ENCODE assay signal across 17 mouse cellular contexts in genomic region chr9:98400185-98400894, GRCm38 (mm10). TPM values are rescaled to one million over a fixed set of nuclear protein-coding genes. Genes with fewer than 3 reads are reported as not detected.
DNase-seq lines count a peak whose midpoint lies in the region; ATAC-seq lines count a peak whose summit lies in the region.
"Had no signal": no experiment of that assay in that cellular context is flagged by ENCODE, and none has a peak within 500 bp of the region (broad histone marks: within the 10 kb centered on the region; RNA-seq: fewer than 3 reads in every experiment).

No protein-coding gene starts in this region.

- no peaks in the 10 kb centered on the region for H3K27me3 ChIP-seq in intestine, embryonic 16.5 days (replicated peaks; ENCODE audit: control insufficient read depth, insufficient read depth, low read length)
- H3K27me3 ChIP-seq: heart, embryonic 12.5 days; liver, embryonic 15.5 days; Patski had no signal

- DNase-seq in layer of hippocampus, adult 11-12 months (ENCODE audit: low spot score): peak; percentile 29
- DNase-seq in layer of hippocampus, adult 9-10 months (ENCODE audit: low spot score): no peak
- peak; percentile 38 to 55 for DNase-seq in cerebellum, postnatal 25 days
- peak; percentile 70 for DNase-seq in left cerebral cortex, adult 11 months (ENCODE audit: low spot score)
- DNase-seq in right cerebral cortex, postnatal 25 days: peak; percentile 64
- no peak for DNase-seq in lung, postnatal 10 days
- no peak for DNase-seq in spleen, postnatal 14 days (ENCODE audit: low spot score in 2 of 2)
- DNase-seq: adrenal gland, postnatal 10 days; kidney, adult 11 months; thymus, postnatal 14 days had no signal

- no peak overlapping the region for H3K4me3 ChIP-seq in intestine, embryonic 16.5 days (ENCODE audit: low read length)
- H3K4me3 ChIP-seq: erythroblast, embryonic 14.5 days; heart, embryonic 12.5 days; hindbrain, embryonic 10.5 days; liver, embryonic 15.5 days; myocyte had no signal

- no peak overlapping the region for H3K9ac ChIP-seq in intestine, embryonic 16.5 days (ENCODE audit: low read depth, low read length)
- H3K9ac ChIP-seq: heart, embryonic 12.5 days; liver, embryonic 15.5 days had no signal

- H3K4me1 ChIP-seq in intestine, embryonic 16.5 days (ENCODE audit: control insufficient read depth, insufficient read depth, low read length): no peaks in the 10 kb centered on the region
- H3K4me1 ChIP-seq: heart, embryonic 12.5 days; hindbrain, embryonic 10.5 days had no signal

- H3K27ac ChIP-seq in intestine, embryonic 16.5 days (ENCODE audit: low read length): no peak overlapping the region
- H3K27ac ChIP-seq: hindbrain, embryonic 10.5 days; liver, embryonic 15.5 days had no signal

- no peaks in the 10 kb centered on the region for H3K36me3 ChIP-seq in intestine, embryonic 16.5 days (ENCODE audit: control insufficient read depth, insufficient read depth, low read length)
- H3K36me3 ChIP-seq: heart, embryonic 12.5 days; hindbrain, embryonic 10.5 days had no signal

- WGBS in intestine, embryonic 16.5 days: 71% methylated on average over 13 of the region's 13 CpGs

- no peak overlapping the region for H3K4me2 ChIP-seq in intestine, embryonic 16.5 days (ENCODE audit: low read depth, low read length)
- H3K4me2 ChIP-seq: heart, embryonic 12.5 days; liver, embryonic 15.5 days had no signal

- no peaks in the 10 kb centered on the region for H3K9me3 ChIP-seq in intestine, embryonic 16.5 days (ENCODE audit: control insufficient read depth, low read length)
- H3K9me3 ChIP-seq: hindbrain, embryonic 10.5 days; liver, embryonic 15.5 days had no signal

- ATAC-seq in intestine, embryonic 16.5 days: no peak
- ATAC-seq: Patski had no signal

RNA-seq across cellular contexts. Expression of gene Rbp1, which starts 22.4 kb away (rescaled TPM):
- 42.9 and 51.5 TPM in 2 replicates for polyA plus RNA-seq in intestine, embryonic 16.5 days (2015; fragmentation: Nextera tagmentation; extraction: Ambion mirVana)

Comparison
In these comparisons a context has a peak if more than half of its experiments do, and no peak if none do; other contexts are left out.
1. DNase-seq: peak in layer of hippocampus, adult 11-12 months (single experiment), cerebellum, postnatal 25 days (2 of 2), left cerebral cortex, adult 11 months (single experiment) and right cerebral cortex, postnatal 25 days (single experiment); none in layer of hippocampus, adult 9-10 months (single experiment), lung, postnatal 10 days (single experiment) and spleen, postnatal 14 days (0 of 2).